Mouse (Mus musculus): ENCODE data around the gene Tamm41. TPM values are rescaled to one million over a fixed set of nuclear protein-coding genes. Genes with fewer than 3 reads are reported as not detected.

Tamm41 gene
- 64.9 and 68.7 TPM in 2 replicates for polyA plus RNA-seq (2015; fragmentation: Nextera tagmentation; extraction: Ambion mirVana)

- no peak within 1 kb of the TSS for H3K27ac ChIP-seq (ENCODE audit: low read length)
- H3K9ac ChIP-seq (replicated peaks; ENCODE audit: low read length), result peak within 1 kb of the TSS; percentile 83
- H3K9me3 ChIP-seq (ENCODE audit: low read length), result no peaks in the 10 kb centered on the region
- peak within 1 kb of the TSS; percentile 63 for H3K4me2 ChIP-seq (replicated peaks; ENCODE audit: low read depth, low read length)
- no peaks in the 10 kb centered on the region for H3K27me3 ChIP-seq (ENCODE audit: insufficient read depth, low read length)
- H3K36me3 ChIP-seq (ENCODE audit: insufficient read depth, low read length), result peaks cover 21% of the 10 kb centered on the region
- 1% methylated on average over 57 of the region's 57 CpGs for WGBS
- H3K4me3 ChIP-seq (ENCODE audit: low read length), result peak within 1 kb of the TSS; percentile 83
- H3K4me1 ChIP-seq (ENCODE audit: insufficient read depth, low read length), result peaks cover 12% of the 10 kb centered on the region
- peak; percentile 89 for ATAC-seq (ENCODE audit: low FRiP score, low TSS enrichment)
Observed at GRCm38 (mm10) chr6:115037103-115038094, at the start of gene Tamm41. TSS of gene Tamm41 (minus strand) at chr6:115037876.

- 0 out of 2 replicates have a peak, but pooled peaks have one; percentile 39 for ATAC-seq (ENCODE audit: low FRiP score, low TSS enrichment)
- Histone ChIP-seq H3K27ac (ENCODE audit: low read length) (no peak overlapping the region), H3K4me3 (ENCODE audit: low read length) (no peak overlapping the region)
Observed at GRCm38 (mm10) chr6:115085274-115085841, 47.7 kb upstream of the Tamm41 start.

DNA sequence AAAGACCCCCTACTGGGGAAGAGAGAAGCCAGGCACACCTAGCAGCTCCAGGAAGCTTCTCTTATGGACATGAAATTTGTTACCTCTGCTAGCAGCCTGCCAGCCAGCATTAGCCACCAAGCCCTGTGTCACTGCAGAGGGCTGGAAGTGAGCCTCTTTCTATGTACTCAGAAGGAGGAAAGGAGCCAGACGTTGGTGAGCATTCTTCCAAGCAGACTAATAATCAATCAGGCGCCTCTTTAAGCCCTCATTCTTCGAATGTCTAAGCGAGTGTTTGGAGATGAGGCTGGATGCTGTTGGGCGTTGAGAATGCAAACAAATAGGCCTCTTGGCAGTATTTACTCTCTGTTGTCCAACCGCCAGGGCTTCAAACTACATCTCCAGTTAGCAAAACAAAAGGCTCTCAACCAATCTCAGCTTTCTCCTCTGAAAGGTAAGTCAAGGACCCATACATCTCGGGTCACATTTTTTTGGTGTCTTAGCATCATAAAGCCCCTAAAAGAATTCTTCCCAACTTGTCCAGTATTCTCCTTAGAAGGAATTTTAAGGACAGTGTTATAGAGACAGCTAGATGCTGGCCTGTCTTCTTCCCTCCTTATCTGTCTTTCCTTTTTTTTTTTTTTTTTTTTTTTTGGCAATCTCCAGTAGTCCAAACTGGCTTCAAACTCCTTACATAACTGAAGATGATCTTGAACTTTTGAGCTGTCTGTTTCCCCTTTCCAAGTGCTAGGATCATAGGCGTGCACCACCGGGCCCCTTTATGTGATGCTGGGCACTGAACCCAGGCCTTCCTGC lies 39.3 kb upstream of the Tamm41 start:
- Histone ChIP-seq H3K4me1 (ENCODE audit: insufficient read depth, low read length) (no peaks in the 10 kb centered on the region), H3K36me3 (ENCODE audit: insufficient read depth, low read length) (no peaks in the 10 kb centered on the region), H3K4me2 (replicated peaks; ENCODE audit: low read depth, low read length) (no peak overlapping the region), H3K4me3 (ENCODE audit: low read length) (no peak overlapping the region), H3K9ac (replicated peaks; ENCODE audit: low read length) (no peak overlapping the region), H3K9me3 (ENCODE audit: low read length) (no peaks in the 10 kb centered on the region), H3K27ac (ENCODE audit: low read length) (no peak overlapping the region), H3K27me3 (ENCODE audit: insufficient read depth, low read length) (no peaks in the 10 kb centered on the region)
- 50% methylated on average over 9 of the region's 9 CpGs for WGBS
- ATAC-seq (ENCODE audit: low FRiP score, low TSS enrichment), result no peak

More at GRCm38 (mm10) chr6:115085274-115085841, 47.7 kb upstream of the Tamm41 start:
- no peak overlapping the region for H3K9ac ChIP-seq (replicated peaks; ENCODE audit: low read length)
- H3K9me3 ChIP-seq (ENCODE audit: low read length), result no peaks in the 10 kb centered on the region
- no peak overlapping the region for H3K4me2 ChIP-seq (replicated peaks; ENCODE audit: low read depth, low read length)
- H3K4me1 ChIP-seq (ENCODE audit: insufficient read depth, low read length), result no peaks in the 10 kb centered on the region
- no peaks in the 10 kb centered on the region for H3K36me3 ChIP-seq (ENCODE audit: insufficient read depth, low read length)
- WGBS, result 44% methylated on average over 9 of the region's 9 CpGs
- H3K27me3 ChIP-seq (ENCODE audit: insufficient read depth, low read length), result no peaks in the 10 kb centered on the region

DNA sequence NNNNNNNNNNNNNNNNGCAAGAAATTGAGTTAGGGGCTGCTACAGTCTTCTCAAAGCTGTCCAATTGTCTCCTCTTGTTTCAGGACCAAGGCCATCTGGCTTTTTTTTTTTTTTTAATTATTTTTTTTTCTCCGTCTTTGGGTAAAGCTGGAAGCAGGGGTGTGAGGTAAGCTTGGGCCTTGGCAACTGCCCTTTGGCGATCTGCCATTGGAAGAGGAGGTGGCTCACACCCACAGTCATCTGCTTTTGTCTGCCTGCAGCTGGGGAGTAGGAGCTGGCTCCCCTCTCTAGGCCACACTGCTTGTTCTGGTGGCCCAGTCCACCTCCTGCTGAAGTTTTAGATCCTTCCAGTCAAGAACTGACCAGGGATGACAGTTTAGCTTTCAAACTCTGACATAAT lies 34.3 kb upstream of the Tamm41 start:
- no peaks in the 10 kb centered on the region for H3K27me3 ChIP-seq (ENCODE audit: insufficient read depth, low read length)
- no peak overlapping the region for H3K27ac ChIP-seq (ENCODE audit: low read length)
- no peak overlapping the region for H3K4me3 ChIP-seq (ENCODE audit: low read length)
- H3K4me2 ChIP-seq (replicated peaks; ENCODE audit: low read depth, low read length), result no peak overlapping the region
- 64% methylated on average over 2 of the region's 2 CpGs for WGBS
- no peaks in the 10 kb centered on the region for H3K9me3 ChIP-seq (ENCODE audit: low read length)
- no peaks in the 10 kb centered on the region for H3K36me3 ChIP-seq (ENCODE audit: insufficient read depth, low read length)
- no peaks in the 10 kb centered on the region for H3K4me1 ChIP-seq (ENCODE audit: insufficient read depth, low read length)
- ATAC-seq (ENCODE audit: low FRiP score, low TSS enrichment), result no peak
- H3K9ac ChIP-seq (replicated peaks; ENCODE audit: low read length), result no peak overlapping the region

DNA sequence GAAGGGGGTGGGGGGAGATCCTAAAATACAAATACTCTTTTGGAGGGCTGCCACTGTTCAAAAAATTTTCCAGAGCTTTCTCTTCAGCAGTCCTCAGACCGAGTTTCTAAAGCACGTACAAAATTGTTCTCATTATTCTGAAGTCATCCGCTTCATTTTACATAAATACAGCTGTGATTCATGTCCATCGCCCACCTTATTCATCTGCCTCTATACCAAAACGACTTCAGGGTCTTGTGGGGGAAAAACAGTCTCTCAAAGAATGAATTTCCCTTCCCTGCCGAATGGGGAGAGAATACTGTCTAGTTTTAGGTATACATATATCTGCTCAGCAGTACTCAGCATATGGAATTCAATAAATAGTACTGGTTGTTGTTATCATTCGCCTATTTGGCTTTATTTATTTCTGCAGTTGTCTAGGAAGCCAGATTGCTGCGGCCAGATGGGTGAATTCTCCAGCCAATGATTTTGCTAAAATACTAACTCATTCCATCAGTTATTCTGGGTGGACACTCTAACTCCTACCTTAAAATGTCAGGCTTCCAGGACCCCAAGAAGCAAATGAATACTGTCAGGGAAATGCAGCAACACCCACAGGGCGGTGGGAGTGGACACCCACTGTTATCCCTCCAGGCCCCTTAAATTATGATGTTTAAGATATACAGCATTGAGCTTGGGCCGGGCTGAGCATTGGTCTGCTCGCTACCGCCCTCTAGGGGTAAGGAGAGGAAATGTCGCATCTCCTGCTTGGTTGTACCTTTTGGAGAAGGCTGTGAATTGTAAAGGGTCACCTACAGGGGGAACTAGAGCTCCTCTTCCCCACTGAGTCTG lies 27.9 kb upstream of the Tamm41 start:
- ATAC-seq (ENCODE audit: low FRiP score, low TSS enrichment), result no peak
- H3K4me1 ChIP-seq (ENCODE audit: insufficient read depth, low read length), result no peaks in the 10 kb centered on the region
- H3K4me2 ChIP-seq (replicated peaks; ENCODE audit: low read depth, low read length), result no peak overlapping the region
- H3K27ac ChIP-seq (ENCODE audit: low read length), result no peak overlapping the region
- no peaks in the 10 kb centered on the region for H3K9me3 ChIP-seq (ENCODE audit: low read length)
- H3K4me3 ChIP-seq (ENCODE audit: low read length), result no peak overlapping the region
- H3K27me3 ChIP-seq (ENCODE audit: insufficient read depth, low read length), result no peaks in the 10 kb centered on the region
- no peak overlapping the region for H3K9ac ChIP-seq (replicated peaks; ENCODE audit: low read length)
- no peaks in the 10 kb centered on the region for H3K36me3 ChIP-seq (ENCODE audit: insufficient read depth, low read length)
- 42% methylated on average over 13 of the region's 13 CpGs for whole genome bisulfite sequencing

DNA sequence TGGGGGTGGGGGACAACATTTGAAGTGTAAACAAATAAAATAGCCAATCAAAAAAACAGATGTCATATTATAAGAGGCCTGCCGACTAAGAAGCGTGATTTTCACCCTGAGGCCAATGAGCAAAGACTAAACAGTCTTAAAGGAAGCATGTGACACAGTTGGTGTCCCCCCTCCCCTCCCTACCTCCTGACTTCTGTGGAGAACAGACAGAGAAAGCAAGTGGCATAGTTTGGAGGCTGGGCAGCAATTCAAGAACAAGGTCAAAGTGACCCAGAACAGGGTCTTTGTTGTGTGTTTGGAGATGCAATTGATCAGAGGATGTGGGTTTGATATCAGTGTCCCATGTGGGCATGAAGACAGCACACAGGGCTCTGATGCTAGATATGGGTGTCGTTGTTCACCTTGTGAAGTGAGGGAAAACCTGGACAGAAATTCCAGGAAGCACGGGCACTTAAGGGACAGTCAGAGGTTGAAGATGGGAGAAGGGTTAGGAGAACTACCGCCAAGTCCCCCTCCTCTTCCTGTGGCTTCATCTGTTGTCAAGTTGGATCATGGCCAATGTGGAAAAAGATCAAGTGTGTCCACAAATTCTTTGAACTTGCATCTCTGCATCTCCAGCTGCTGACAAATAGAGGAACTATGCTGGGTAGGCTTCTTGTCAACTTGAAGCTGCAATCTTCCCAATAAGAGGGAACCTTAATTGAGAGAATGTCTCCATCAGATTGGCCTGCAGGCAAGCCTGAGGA lies 25.1 kb upstream of the Tamm41 start:
- Histone ChIP-seq H3K27me3 (ENCODE audit: insufficient read depth, low read length) (no peaks in the 10 kb centered on the region), H3K27ac (ENCODE audit: low read length) (no peak overlapping the region), H3K4me1 (ENCODE audit: insufficient read depth, low read length) (no peaks in the 10 kb centered on the region), H3K9me3 (ENCODE audit: low read length) (no peaks in the 10 kb centered on the region), H3K4me3 (ENCODE audit: low read length) (no peak overlapping the region), H3K36me3 (ENCODE audit: insufficient read depth, low read length) (no peaks in the 10 kb centered on the region), H3K4me2 (replicated peaks; ENCODE audit: low read depth, low read length) (no peak overlapping the region), H3K9ac (replicated peaks; ENCODE audit: low read length) (no peak overlapping the region)
- no peak for ATAC-seq (ENCODE audit: low FRiP score, low TSS enrichment)
- WGBS, result 71% methylated on average over 5 of the region's 5 CpGs

DNA sequence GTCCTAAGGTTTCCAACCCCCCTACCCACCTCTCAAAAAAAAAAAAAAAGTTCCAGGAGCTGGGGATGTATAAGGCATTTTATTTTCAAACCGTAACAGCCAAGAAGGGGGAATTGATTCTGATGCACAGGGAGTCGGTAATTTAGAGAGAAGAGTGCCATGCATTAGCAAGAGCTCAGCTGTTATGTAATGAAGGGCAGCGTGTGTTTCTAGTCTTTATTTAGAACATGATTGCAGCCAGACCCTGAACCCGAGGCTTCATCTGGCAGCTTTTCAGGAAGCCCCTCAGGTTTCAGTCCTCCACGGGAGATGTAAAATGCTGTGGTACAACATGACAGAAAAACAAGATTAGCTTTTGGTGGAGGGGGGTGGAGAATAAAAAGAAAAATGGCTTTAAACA lies 21.6 kb upstream of the Tamm41 start:
- Histone ChIP-seq H3K4me3 (ENCODE audit: low read length) (no peak overlapping the region), H3K9ac (replicated peaks; ENCODE audit: low read length) (no peak overlapping the region), H3K36me3 (ENCODE audit: insufficient read depth, low read length) (no peaks in the 10 kb centered on the region), H3K9me3 (ENCODE audit: low read length) (no peaks in the 10 kb centered on the region), H3K27ac (ENCODE audit: low read length) (no peak overlapping the region), H3K4me1 (ENCODE audit: insufficient read depth, low read length) (no peaks in the 10 kb centered on the region), H3K27me3 (ENCODE audit: insufficient read depth, low read length) (no peaks in the 10 kb centered on the region), H3K4me2 (replicated peaks; ENCODE audit: low read depth, low read length) (no peak overlapping the region)
- 61% methylated on average over 5 of the region's 5 CpGs for WGBS
- ATAC-seq (ENCODE audit: low FRiP score, low TSS enrichment), result no peak

DNA sequence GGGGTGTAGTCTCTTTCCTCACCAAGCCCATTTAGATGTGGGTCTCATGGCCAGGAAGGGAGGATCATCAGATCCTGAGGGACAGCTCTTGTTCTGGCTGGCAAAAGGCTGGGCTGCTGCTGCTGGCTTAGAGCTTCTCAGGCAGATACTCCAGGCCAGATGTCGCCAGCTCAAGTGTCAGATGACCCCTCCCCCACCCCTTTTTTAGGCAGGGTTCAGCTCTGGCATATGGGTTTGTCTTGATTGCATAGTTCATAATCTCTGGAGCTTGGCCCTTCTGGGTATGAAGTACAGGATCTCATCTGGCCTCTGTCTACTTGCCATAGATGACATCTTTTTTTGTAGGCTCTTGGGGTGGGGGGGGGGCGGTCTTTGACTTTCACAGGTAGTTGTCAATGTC lies 19.0 kb upstream of the Tamm41 start:
- no peaks in the 10 kb centered on the region for H3K4me1 ChIP-seq (ENCODE audit: insufficient read depth, low read length)
- 29% methylated on average over 2 of the region's 2 CpGs for WGBS

More for the DNA sequence above, 19.0 kb upstream of the Tamm41 start:
- H3K9ac ChIP-seq (replicated peaks; ENCODE audit: low read length), result no peak overlapping the region
- no peak for ATAC-seq (ENCODE audit: low FRiP score, low TSS enrichment)
- no peaks in the 10 kb centered on the region for H3K27me3 ChIP-seq (ENCODE audit: insufficient read depth, low read length)
- H3K4me3 ChIP-seq (ENCODE audit: low read length), result no peak overlapping the region
- H3K9me3 ChIP-seq (ENCODE audit: low read length), result 0 out of 2 replicates have a peak, but pooled peaks cover 3% of the 10 kb centered on the region
- H3K36me3 ChIP-seq (ENCODE audit: insufficient read depth, low read length), result no peaks in the 10 kb centered on the region
- no peak overlapping the region for H3K27ac ChIP-seq (ENCODE audit: low read length)
- H3K4me2 ChIP-seq (replicated peaks; ENCODE audit: low read depth, low read length), result no peak overlapping the region

Measured in kidney, embryonic 16.5 days (tissue).